ENCODE assay signal across 22 mouse cellular contexts in the genomic region with DNA sequence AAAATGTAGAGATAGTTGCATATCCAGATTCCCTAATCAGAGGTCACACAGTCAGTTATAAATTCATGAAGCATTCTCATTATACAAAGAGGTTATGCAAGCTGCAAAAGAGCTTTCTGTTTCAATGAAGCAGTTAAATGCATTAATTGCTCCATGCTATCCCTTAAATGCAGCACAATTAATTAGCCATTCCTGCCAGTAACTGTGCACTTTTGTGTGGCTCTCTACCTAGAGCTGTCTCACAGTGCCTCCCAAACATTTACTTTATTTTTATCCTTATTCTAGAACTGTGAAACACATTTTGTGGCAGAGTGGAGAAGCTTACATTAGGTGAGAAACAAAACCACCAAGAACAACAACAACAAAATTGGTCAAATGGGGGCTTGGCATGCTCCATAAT.
"Had no signal": no experiment of that assay in that cellular context is flagged by ENCODE, and none has a peak within 500 bp of the region (broad histone marks: within the 10 kb centered on the region; RNA-seq: fewer than 3 reads in every experiment).

No protein-coding gene starts in this region.

- H3K9ac ChIP-seq: limb, embryonic 13.5 days; liver, embryonic 12.5 days; liver, embryonic 15.5 days; lung, embryonic 15.5 days had no signal

- H3K4me3 ChIP-seq: limb, embryonic 10.5 days; limb, embryonic 13.5 days; liver, embryonic 12.5 days; liver, embryonic 15.5 days; lung, embryonic 15.5 days; megakaryocyte, embryonic 14.5 days; midbrain, embryonic 10.5 days had no signal

- H3K27me3 ChIP-seq: limb, embryonic 13.5 days; liver, embryonic 12.5 days; liver, embryonic 15.5 days; lung, embryonic 15.5 days; megakaryocyte, embryonic 14.5 days had no signal

- H3K27ac ChIP-seq: limb, embryonic 10.5 days; limb, embryonic 13.5 days; liver, embryonic 12.5 days; liver, embryonic 15.5 days; lung, embryonic 15.5 days; midbrain, embryonic 10.5 days; stomach, postnatal 0 days had no signal

- DNase-seq: kidney, postnatal 14 days; kidney, postnatal 4 days; layer of hippocampus, adult 9-11 months; liver; lung, adult 18-20 months; lung, postnatal 10 days; lung, postnatal 36 days; midbrain, embryonic 14.5 days; right cerebral cortex, adult 18-20 months; right cerebral cortex, postnatal 14 days; right cerebral cortex, postnatal 4 days; thymus, adult 2 months; thymus, postnatal 14 days; thymus, postnatal 4 days had no signal

- H3K4me2 ChIP-seq: limb, embryonic 13.5 days; liver, embryonic 12.5 days; liver, embryonic 15.5 days; lung, embryonic 15.5 days had no signal

- ATAC-seq: liver, embryonic 12.5 days had no signal

- H3K9me3 ChIP-seq: limb, embryonic 10.5 days; limb, embryonic 13.5 days; liver, embryonic 12.5 days; liver, embryonic 15.5 days; lung, embryonic 15.5 days; megakaryocyte, embryonic 14.5 days; midbrain, embryonic 10.5 days had no signal

- H3K4me1 ChIP-seq: limb, embryonic 10.5 days; limb, embryonic 13.5 days; liver, embryonic 12.5 days; liver, embryonic 15.5 days; lung, embryonic 15.5 days; megakaryocyte, embryonic 14.5 days had no signal

- H3K36me3 ChIP-seq: limb, embryonic 10.5 days; limb, embryonic 13.5 days; liver, embryonic 12.5 days; liver, embryonic 15.5 days; lung, embryonic 15.5 days; midbrain, embryonic 10.5 days had no signal
